20 mouse cellular contexts compared by ENCODE assay signal in the genomic region with DNA sequence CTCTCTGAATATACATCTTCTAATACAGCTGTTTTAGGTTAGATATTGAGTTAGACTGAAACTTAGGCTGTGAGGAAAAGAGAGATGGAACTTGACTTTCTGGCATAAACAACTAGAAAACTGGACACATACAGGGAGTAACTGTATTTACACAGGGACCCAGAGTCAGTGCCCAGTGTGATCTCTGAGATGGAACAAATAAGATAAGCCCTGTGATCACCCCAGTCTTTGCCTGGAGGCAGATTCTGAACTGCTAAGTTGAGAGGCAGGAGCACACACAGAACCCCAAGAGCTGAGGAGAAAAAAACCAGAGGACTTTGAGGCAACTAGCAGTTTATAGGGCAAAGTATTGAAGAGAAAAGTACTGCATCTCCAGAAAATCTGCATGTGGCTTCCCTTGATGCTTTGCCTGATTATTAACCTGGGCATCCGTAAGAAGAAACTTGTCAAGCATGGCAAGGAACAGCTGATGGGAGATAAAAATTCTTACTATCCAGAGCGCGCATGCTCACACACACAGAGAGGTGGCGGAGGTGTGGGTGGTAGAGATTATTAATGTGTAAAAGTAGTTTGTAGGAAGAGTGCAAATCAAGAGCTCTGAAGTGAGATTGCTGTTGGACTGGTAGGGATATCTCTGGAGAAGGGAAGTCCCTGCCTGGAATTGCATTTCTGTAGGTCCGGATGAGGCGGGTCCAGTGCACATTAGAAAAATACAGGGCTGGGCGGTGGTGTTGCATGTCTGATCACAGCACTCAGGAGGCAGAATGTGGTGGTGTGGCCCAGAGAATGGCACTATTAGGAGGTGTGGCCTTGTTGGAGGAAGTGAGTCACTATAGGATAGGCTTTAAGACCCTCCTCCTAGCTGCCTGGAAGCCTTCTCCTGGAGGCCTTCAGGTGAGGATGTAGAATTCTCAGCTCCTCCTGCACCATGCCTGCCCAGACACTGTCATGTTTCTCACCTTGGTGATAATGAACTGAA. TPM values are rescaled to one million over a fixed set of nuclear protein-coding genes. Genes with fewer than 3 reads are reported as not detected.
DNase-seq lines count a peak whose midpoint lies in the region; ATAC-seq and TF ChIP-seq lines count a peak whose summit lies in the region.
"Had no signal": no experiment of that assay in that cellular context is flagged by ENCODE, and none has a peak within 500 bp of the region (broad histone marks: within the 10 kb centered on the region; RNA-seq: fewer than 3 reads in every experiment).

No protein-coding gene starts in this region.

- no peaks in the 10 kb centered on the region for H3K79me2 ChIP-seq in liver, adult 2 months (ENCODE audit: control insufficient read depth, insufficient read depth, low read length)

- peak; percentile 86 for ATAC-seq in kidney, embryonic 16.5 days (ENCODE audit: low FRiP score, low TSS enrichment)
- peak; percentile 56 for ATAC-seq in liver, embryonic 12.5 days
- ATAC-seq in forebrain, embryonic 14.5 days: no peak
- ATAC-seq: forebrain, postnatal 0 days had no signal

- peaks cover 10% of the 10 kb centered on the region for H3K4me1 ChIP-seq in liver, adult 2 months (ENCODE audit: control insufficient read depth, insufficient read depth, low read length)
- peaks cover 7% of the 10 kb centered on the region; the same call in 1 of the 2 replicates for H3K4me1 ChIP-seq in kidney, embryonic 16.5 days (ENCODE audit: insufficient read depth, low read length)
- peaks cover 29% of the 10 kb centered on the region for H3K4me1 ChIP-seq in liver, embryonic 12.5 days
- H3K4me1 ChIP-seq in forebrain, embryonic 14.5 days (ENCODE audit: control insufficient read depth, insufficient read depth, low read length): no peaks in the 10 kb centered on the region
- H3K4me1 ChIP-seq: embryonic facial prominence, embryonic 12.5 days; heart, embryonic 15.5 days; neural tube, embryonic 12.5 days had no signal

- no peaks in the 10 kb centered on the region for H3K27me3 ChIP-seq in liver, adult 2 months (ENCODE audit: control insufficient read depth, insufficient read depth, low read length)
- no peaks in the 10 kb centered on the region for H3K27me3 ChIP-seq in kidney, embryonic 16.5 days (ENCODE audit: insufficient read depth, low read length)
- H3K27me3 ChIP-seq in liver, embryonic 12.5 days (replicated peaks): no peaks in the 10 kb centered on the region
- H3K27me3 ChIP-seq in forebrain, embryonic 14.5 days (replicated peaks; ENCODE audit: control insufficient read depth, insufficient read depth, low read length): no peaks in the 10 kb centered on the region
- H3K27me3 ChIP-seq: embryonic facial prominence, embryonic 12.5 days; heart, embryonic 15.5 days; neural tube, embryonic 12.5 days had no signal

- DNase-seq in liver, adult 2 months (ENCODE audit: extremely low read depth, low read depth, low spot score): peak; percentile 97
- DNase-seq in liver: no peak
- no peak for DNase-seq in lung, adult 18-20 months
- no peak for DNase-seq in B cell, adult 2 months
- no peak for DNase-seq in left cerebral cortex, postnatal 14 days (ENCODE audit: low spot score in 2 of 2)
- DNase-seq in forebrain, embryonic 14.5 days (ENCODE audit: low spot score): no peak
- DNase-seq: adrenal gland, postnatal 25 days; cerebellum, adult 8-10 months; forebrain, postnatal 0 days; heart, adult 18-20 months; lung, postnatal 10 days; thymus, postnatal 36 days had no signal

- no peak for TF ChIP-seq CTCF in liver, adult 2 months (IDR thresholded peaks at IDR 0.05; ENCODE audit: low read depth, low read length)

- H3K9ac ChIP-seq in liver, adult 2 months (ENCODE audit: low read depth, low read length): no peak overlapping the region
- no peak overlapping the region for H3K9ac ChIP-seq in kidney, embryonic 16.5 days (replicated peaks; ENCODE audit: low read length)
- no peak overlapping the region for H3K9ac ChIP-seq in liver, embryonic 12.5 days
- no peak overlapping the region for H3K9ac ChIP-seq in forebrain, embryonic 14.5 days (ENCODE audit: low read length)
- H3K9ac ChIP-seq: embryonic facial prominence, embryonic 12.5 days; forebrain, postnatal 0 days; heart, embryonic 15.5 days; neural tube, embryonic 12.5 days had no signal

- H3K36me3 ChIP-seq in liver, adult 2 months (ENCODE audit: control insufficient read depth, insufficient read depth, low read length): no peaks in the 10 kb centered on the region
- H3K36me3 ChIP-seq in kidney, embryonic 16.5 days (ENCODE audit: insufficient read depth, low read length): no peaks in the 10 kb centered on the region
- no peaks in the 10 kb centered on the region for H3K36me3 ChIP-seq in liver, embryonic 12.5 days
- no peaks in the 10 kb centered on the region for H3K36me3 ChIP-seq in forebrain, embryonic 14.5 days (ENCODE audit: control insufficient read depth, insufficient read depth, low read length)
- H3K36me3 ChIP-seq: embryonic facial prominence, embryonic 12.5 days; heart, embryonic 15.5 days; neural tube, embryonic 12.5 days had no signal

- intact Hi-C loops in left cerebral cortex, postnatal 14 days (cut with DNase I): no loop called here

- peaks cover 10% of the 10 kb centered on the region for H3K9me3 ChIP-seq in kidney, embryonic 16.5 days (ENCODE audit: low read length)
- no peaks in the 10 kb centered on the region for H3K9me3 ChIP-seq in liver, embryonic 12.5 days (replicated peaks)
- no peaks in the 10 kb centered on the region for H3K9me3 ChIP-seq in forebrain, embryonic 14.5 days (replicated peaks; ENCODE audit: control insufficient read depth, low read length)
- H3K9me3 ChIP-seq: neural tube, embryonic 12.5 days had no signal

- H3K4me2 ChIP-seq in kidney, embryonic 16.5 days (replicated peaks; ENCODE audit: low read depth, low read length): 0 out of 2 replicates have a peak overlapping the region, but pooled peaks have one; percentile 5
- H3K4me2 ChIP-seq in liver, embryonic 12.5 days: no peak overlapping the region
- no peak overlapping the region for H3K4me2 ChIP-seq in forebrain, embryonic 14.5 days (ENCODE audit: low read length)
- H3K4me2 ChIP-seq: embryonic facial prominence, embryonic 12.5 days; heart, embryonic 15.5 days; neural tube, embryonic 12.5 days had no signal

- no peak overlapping the region for H3K4me3 ChIP-seq in liver, adult 2 months (ENCODE audit: insufficient read depth, low read depth, low read length)
- no peak overlapping the region for H3K4me3 ChIP-seq in kidney, embryonic 16.5 days (ENCODE audit: low read length)
- no peak overlapping the region for H3K4me3 ChIP-seq in liver, embryonic 12.5 days
- H3K4me3 ChIP-seq in forebrain, embryonic 14.5 days (ENCODE audit: low read depth, low read length): no peak overlapping the region
- H3K4me3 ChIP-seq: embryonic facial prominence, embryonic 12.5 days; heart, embryonic 15.5 days; neural tube, embryonic 12.5 days had no signal

- no peak for TF ChIP-seq POLR2A in liver, adult 2 months (IDR thresholded peaks at IDR 0.05; ENCODE audit: extremely low read depth, insufficient read depth, low read length)

- 52% methylated on average over 7 of the region's 7 CpGs for WGBS in liver, adult 2 months
- 62% methylated on average over 7 of the region's 7 CpGs for WGBS in kidney, embryonic 16.5 days
- 68% methylated on average over 7 of the region's 7 CpGs for WGBS in liver, embryonic 12.5 days (ENCODE audit: insufficient replicate concordance)
- WGBS in forebrain, embryonic 14.5 days: 94% methylated on average over 7 of the region's 7 CpGs

- peak overlapping the region; percentile 6; the same call in 1 of the 2 replicates for H3K27ac ChIP-seq in liver, adult 2 months (replicated peaks; ENCODE audit: insufficient read depth, low read depth, low read length)
- peak overlapping the region; percentile 89 for H3K27ac ChIP-seq in kidney, embryonic 16.5 days (ENCODE audit: low read length)
- H3K27ac ChIP-seq in liver, embryonic 12.5 days: 0 out of 2 replicates have a peak overlapping the region, but pooled peaks have one; percentile 1
- no peak overlapping the region for H3K27ac ChIP-seq in forebrain, embryonic 14.5 days (ENCODE audit: low read depth, low read length)
- H3K27ac ChIP-seq: embryonic facial prominence, embryonic 12.5 days; heart, embryonic 15.5 days; neural tube, embryonic 12.5 days had no signal

RNA-seq across cellular contexts. Expression of gene Ahctf1, which starts 33.2 kb away (rescaled TPM):
- 34.3 and 37.0 TPM in 2 replicates for total RNA-seq in liver, adult 2 months (2014; rRNA removed)
- 5.2 and 5.9 TPM in 2 replicates for polyA plus RNA-seq in liver, adult 2 months (2012; rRNA removed)
- 21.2 and 26.0 TPM in 2 replicates for polyA plus RNA-seq in kidney, embryonic 16.5 days (2015; fragmentation: Nextera tagmentation; extraction: Ambion mirVana)
- polyA plus RNA-seq in liver, embryonic 12.5 days (2016; fragmentation: Nextera tagmentation; extraction: Ambion mirVana): 35.4 and 35.8 TPM in 2 replicates
- 10 to 100 TPM; 24.6 to 28.4 TPM for total RNA-seq in left cerebral cortex, postnatal 14 days (2021)
- polyA plus RNA-seq in forebrain, embryonic 14.5 days (2014; fragmentation: Nextera tagmentation; extraction: Ambion mirVana): 17.1 and 20.6 TPM in 2 replicates

RNA-seq across cellular contexts. Expression of gene Gm10518, which starts 33.5 kb away (rescaled TPM):
- not detected in 2 replicates for total RNA-seq in liver, adult 2 months (2014; rRNA removed)
- polyA plus RNA-seq in liver, adult 2 months (2012; rRNA removed): not detected in 2 replicates
- not detected in 2 replicates for polyA plus RNA-seq in kidney, embryonic 16.5 days (2015; fragmentation: Nextera tagmentation; extraction: Ambion mirVana)
- polyA plus RNA-seq in liver, embryonic 12.5 days (2016; fragmentation: Nextera tagmentation; extraction: Ambion mirVana): 0.45 and 0.61 TPM in 2 replicates
- not detected for total RNA-seq in left cerebral cortex, postnatal 14 days (2021)
- polyA plus RNA-seq in forebrain, embryonic 14.5 days (2014; fragmentation: Nextera tagmentation; extraction: Ambion mirVana): not detected in 2 replicates
- total RNA-seq: adrenal gland, postnatal 25 days; common myeloid progenitor, adult 5-6 weeks; forebrain, postnatal 0 days; gastrocnemius, adult 18-20 months; heart, adult 18-20 months had no signal
- polyA plus RNA-seq: embryonic facial prominence, embryonic 12.5 days; forebrain, postnatal 0 days; heart, embryonic 15.5 days; limb, embryonic 14.5 days had no signal
